Mouse (Mus musculus): ENCODE measurements at regions not wholly inside any gene's neighbourhood (a gene's known extent, or its start where the extent isn't known, plus 50 kb on each side); places are given as distances from the start of the nearest gene placed in this dataset.
"Not testable (repeated sequence)": the region's sequence is repeated elsewhere in the genome, so short reads cannot be mapped to it uniquely, and the experiment has no call there.

DNA sequence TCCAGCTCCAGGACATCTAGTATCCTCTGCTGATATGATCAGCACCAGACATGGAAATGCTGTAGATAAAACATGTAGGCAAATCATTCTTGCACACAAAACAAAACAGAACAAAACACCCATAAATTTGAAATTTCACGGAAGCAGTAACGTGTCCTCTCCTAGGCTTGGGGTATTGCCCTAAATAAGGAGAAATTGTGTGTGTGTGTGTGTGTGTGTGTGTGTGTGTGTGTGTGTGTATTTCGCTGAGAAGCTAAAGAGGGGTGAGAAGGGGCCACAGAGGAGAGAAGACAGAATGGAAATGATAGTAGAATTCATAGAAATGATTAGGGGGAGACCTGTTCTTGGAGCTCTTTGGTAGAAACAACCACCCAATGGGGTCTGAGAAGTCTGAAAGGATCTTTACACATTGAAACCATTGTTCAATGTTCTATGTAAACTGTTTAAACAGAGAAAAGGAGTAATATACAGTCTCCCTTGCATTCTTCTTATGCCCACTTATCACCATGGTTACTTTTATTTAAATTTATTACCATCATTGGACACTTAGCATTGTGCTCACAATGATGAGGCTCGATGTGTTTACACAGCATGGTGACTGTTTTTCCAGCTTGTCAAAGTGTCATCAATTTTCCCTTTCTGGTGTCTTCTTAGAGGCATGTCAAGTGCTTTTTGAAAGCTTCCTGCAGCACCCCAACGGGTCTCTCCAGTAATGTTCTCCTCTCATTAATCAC lies 317.3 kb upstream of the 4933412E24Rik start:
- no peak for DNase-seq (ENCODE audit: low spot score in 2 of 2)

DNA sequence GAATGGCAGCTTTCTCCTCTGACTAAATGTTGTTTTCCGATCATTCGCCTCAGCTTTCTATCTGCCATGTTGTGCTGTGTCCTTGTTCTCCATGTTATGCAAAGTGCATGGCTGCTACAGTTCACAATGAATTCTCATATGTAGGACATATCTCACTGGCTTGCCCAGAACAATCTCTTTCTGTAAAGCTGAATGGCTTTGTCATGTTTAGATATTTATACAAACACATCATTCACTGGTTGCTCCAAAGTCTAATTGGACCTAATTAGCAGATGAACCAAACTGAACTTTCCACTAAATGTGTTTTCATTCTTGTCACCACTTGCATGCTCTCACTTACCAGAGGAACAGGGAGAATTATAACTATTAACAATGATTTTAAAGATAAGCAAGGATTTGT lies 301.2 kb upstream of the 4933412E24Rik start:
- no peak for DNase-seq (ENCODE audit: low spot score in 2 of 2)

DNA sequence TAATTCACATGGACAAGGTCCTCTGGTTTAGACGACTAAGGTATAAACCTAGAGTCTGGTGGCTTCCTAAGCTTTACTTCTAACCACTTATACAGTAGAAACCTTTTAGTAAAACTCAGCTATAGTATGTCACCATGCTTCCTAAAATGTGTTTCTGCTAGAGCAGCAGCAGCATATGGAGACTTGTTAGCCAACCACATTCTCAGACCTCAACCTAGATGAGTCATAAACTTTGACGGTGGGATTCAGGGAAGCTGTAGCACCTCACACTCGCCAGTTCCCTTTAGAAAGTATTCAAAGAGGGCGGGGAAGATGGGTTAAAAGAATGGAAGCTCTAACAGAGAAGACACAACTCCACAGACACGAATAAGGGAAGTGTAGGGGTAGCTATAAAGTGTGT lies 298.8 kb upstream of the 4933412E24Rik start:
- DNase-seq (ENCODE audit: low spot score in 2 of 2), result no peak

DNA sequence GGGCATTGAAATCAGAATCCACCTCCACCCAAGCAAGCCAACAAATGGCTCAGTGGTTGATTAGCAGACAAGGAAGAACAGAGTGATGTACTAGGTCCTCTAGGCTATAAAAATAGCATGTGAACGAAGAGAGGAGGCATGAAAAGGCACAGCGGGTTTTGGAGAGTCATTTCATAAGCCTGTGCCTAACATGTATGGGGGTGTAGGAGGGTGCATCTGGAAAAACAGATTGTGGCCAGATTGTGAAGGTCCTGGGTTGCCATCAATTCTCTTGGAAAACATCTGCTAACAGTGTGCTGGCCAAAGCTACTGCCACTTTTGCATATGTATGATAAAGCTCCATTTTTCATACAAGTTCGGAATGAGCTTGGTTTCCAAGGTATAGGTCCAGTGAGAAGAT lies 293.5 kb upstream of the 4933412E24Rik start:
- DNase-seq (ENCODE audit: low spot score in 2 of 2), result no peak

DNA sequence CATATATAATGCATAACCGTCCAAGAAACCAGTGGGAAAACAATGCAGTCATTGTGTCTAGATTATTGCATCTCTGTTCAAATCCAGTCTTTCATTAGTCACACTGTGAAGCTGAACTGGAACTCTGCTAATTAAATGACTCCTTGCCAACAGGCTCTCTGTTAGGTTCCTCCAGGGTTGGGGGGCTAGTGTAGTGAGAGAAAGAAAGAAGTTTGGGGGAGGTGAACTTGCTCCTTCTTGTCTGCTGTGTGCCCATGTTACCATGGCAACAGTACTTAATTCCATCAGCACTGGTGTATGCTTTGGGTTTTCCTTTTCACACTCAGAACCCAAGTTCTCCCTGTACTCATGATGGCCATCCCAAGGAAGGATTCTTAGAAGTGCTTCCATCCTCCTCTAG lies 292.6 kb upstream of the 4933412E24Rik start:
- DNase-seq (ENCODE audit: low spot score in 2 of 2), result no peak

DNA sequence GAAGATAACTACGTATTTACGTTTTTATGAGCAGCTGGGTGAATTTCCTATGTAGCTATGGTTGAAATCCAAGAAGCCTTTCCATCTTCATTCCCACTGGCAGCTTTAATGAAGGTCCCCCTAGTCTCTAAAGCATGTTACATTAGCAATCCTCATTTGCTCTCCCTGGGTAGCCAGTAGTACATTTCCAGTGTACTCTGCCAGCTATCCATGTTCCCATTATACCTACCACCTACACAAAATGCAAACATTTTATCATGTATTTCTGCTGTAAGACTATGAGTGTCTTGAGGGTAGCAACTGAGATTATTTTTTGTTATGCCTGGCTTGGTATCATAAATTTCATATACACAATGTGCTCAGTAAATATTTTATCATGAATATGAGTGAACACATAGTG lies 291.7 kb upstream of the 4933412E24Rik start:
- no peak for DNase-seq (ENCODE audit: low spot score in 2 of 2)

DNA sequence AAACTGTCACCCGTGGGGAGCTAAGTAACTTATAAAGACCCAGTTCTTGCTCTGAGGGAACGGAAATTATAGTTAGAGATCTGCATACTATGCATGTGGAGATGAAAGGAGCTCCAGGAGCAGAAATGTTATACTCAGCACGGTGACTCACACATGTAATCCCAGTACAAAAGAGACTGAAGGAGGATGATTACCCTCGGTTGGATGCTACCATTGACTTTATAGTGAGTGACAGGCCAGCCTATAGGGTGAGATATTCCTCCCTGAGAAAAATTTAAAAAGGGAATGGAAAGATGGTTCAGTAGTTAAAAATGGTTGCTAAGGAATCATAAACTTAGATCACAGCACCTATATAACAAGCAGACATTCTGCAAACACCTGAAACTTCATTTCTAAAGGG lies 287.1 kb upstream of the 4933412E24Rik start:
- no peak for DNase-seq (ENCODE audit: low spot score in 2 of 2)

DNA sequence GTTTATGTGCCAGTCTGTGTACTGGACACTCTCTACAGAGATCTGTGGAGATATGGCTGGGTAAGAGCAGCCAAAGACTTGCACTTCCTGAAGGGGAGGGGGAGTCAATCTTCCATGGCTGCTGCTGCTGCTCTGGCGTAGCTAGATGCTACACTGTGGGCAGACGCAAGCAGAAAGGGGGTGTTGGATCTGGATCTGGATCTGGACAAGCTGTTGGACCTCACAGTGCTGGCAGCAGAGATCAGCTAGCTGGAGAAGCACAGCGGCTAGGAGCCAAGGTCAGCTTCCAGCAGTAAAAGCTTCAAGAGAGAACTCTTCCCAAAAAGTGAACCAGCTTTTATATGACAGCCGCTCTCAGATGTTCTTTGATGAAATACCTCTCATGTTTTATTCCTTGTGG lies 285.5 kb upstream of the 4933412E24Rik start:
- no peak for DNase-seq (ENCODE audit: low spot score in 2 of 2)

DNA sequence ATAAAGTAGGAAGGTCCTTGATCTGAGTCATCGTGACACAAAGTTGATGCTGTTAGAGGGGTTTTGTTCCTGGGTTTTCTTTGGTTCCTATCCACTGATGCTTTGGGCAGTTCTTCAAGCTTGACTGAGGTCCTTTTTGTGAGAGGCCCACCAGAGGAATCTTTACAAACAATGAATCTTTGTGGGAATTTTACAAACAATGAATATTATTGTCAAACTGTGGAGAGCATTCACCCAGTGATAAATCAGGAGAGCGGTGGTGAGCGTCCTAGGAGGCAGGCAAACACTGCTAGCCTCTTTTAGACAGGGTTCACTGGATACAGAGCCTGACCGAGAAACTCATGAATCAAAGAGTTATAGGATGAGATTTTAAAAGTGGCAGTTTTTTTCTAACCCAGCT lies 268.9 kb upstream of the 4933412E24Rik start:
- DNase-seq (ENCODE audit: low spot score in 2 of 2), result no peak

DNA sequence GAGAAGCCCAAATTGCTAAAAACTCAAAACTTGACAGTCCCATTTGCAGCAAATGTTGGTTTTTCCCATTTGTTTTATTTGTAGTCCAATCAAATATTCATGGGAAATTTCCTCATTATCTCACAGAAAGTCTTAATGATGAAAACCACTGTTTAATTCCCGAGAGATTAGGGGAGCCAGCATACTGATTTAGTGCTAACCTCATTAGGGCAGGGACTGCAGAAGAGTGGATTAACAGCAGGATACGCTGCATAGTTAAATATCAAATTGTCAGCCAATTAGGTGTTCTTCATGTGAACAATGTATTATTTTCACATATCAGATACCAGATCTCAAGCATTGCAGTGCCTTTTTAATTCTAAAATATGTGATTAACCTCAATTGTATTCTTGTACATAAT lies 264.0 kb upstream of the 4933412E24Rik start:
- no peak for DNase-seq (ENCODE audit: low spot score in 2 of 2)

DNA sequence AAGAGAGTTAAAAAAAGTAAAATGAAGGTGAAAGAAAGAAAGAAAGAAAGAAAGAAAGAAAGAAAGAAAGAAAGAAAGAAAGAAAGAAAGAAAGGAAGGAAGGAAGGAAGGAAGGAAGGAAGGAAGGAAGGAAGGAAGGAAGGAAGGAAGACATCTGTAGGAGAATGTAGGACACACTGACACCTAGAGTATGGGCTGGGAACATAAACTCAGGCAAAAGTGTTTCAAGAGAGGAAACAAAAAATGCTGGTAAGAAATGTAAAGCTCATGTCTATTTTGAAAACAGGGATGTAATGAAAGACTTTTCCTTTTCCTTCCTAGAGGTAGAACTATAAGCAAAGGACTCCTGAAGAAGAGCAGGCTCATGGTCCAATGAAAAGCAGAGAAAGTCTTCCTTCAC lies 237.2 kb upstream of the 4933412E24Rik start:
- not testable (repeated sequence) for DNase-seq (ENCODE audit: low spot score in 2 of 2)

DNA sequence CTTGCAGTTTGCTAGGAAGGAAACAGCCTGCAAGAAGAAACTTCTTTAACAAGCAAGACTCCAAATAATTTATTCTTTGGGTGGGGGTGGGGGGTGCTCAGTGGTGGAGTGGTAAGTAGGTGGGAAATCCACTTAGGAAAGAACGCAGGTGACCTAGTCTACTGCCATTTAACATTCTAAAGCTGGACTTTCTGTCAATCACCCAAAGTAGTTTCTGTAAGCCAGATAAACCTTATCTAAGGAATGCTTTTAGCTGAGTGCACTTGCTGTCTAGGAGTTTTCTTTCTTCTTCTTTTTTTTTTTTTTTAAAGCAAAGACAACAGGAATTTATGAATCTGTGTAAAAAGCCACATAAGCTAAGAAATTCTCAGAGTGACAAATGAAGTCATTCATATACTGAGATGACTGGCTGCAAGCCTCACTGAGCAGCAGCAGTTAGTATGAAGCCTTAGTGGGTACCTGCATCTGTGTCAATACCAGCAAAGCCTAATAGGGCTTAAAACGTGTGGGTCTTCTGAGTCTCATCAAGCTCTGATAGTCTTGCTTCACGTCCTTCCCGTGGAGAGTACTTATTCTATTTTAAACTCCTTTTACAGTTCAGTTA lies 210.0 kb upstream of the 4933412E24Rik start:
- no peak for DNase-seq (ENCODE audit: low spot score in 2 of 2)

DNA sequence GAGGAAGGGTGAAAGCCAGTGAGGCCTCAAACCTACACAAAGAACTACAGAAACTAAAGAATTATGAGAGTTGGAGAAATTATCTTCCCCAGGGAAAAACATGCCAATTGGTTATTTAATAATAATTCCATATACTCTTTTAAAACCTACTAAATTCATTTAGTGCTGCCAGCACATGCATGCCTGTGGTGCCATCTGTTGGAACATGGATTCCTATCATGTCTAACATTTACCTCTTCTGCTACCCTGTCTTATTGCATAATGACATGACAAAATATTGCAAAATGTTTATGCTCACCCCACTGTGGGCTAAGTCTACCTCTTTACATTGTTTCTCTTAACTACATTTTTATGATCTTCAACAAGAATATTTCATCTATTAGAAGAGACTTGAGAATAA lies 178.7 kb upstream of the 4933412E24Rik start:
- DNase-seq (ENCODE audit: low spot score in 2 of 2), result no peak

DNA sequence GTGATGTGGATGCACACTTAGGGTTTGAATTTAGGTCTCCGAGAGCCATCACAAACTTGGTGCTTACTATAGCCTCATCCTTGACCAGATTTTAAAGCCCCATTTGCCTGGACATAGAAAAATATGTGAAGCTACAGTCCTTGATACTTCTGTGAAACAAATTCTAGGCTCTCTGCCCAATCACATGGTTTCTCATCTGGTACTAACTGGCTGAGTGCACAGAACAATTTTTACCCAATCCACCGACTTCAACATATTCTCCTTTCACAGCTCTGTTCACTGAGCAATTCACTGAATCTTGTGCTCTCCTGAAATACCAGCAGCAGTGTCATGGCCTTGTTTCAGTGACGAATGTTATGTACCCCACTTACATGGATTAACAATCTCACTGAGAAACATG lies 176.7 kb upstream of the 4933412E24Rik start:
- DNase-seq (ENCODE audit: low spot score in 2 of 2), result no peak

DNA sequence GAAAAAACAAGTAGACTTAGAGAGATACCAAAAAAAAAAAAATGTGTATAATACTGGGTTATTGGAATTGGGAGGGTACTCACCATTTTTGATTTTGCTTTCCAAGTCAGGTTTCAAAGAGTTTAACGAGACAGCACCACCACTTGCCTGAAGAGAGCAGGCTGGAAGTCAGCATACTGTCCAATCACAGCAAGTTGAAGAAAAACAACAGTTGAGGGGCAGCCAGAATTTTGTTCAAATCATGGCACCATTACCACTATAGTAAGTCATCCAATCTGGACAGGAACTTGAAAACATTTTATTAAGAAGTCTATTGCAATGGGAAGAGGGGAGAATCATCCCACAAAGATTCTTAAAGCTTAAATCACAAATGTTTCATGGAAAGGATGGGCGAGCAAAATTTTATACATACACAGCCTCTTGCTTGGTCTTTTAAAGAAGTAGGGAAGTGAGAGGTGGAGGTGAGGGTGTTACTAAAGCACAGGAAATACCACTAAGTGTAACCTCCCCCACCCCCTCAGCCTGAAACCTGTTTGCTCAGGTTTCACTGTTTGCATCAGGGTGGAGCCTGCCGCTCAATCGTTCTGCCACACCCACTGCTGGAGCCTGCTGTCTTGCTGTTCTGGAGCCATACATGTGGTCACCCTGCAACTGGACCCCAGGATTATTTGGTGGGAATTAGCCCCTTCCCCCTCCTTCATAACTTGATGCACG lies 170.7 kb upstream of the 4933412E24Rik start:
- DNase-seq (ENCODE audit: low spot score in 2 of 2), result no peak

DNA sequence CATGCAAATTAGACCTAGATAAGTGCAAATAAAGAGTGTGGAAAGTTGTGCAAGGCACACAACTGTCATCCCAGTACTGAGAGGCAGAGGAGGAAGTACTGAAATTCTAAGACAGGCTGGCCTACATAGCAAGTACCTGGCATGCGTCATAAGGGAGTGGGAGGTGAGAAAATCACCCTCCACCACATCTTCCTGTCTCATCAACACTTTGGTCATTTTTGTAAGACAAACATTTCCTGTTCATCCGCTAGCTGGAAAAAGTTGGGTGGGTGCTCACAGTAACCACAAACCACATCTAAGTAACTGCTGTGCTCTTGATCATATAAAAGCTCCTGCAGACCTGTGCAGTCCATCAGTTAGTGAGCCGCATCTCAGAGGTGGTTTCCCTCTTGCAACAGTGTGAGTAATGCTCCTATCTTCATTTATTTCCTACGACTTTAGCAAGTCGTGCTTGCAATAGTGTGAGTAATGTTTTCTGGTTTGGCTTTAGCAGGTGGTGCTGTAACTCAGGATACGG lies 125.2 kb upstream of the 4933412E24Rik start:
- DNase-seq (ENCODE audit: low spot score in 2 of 2), result no peak

DNA sequence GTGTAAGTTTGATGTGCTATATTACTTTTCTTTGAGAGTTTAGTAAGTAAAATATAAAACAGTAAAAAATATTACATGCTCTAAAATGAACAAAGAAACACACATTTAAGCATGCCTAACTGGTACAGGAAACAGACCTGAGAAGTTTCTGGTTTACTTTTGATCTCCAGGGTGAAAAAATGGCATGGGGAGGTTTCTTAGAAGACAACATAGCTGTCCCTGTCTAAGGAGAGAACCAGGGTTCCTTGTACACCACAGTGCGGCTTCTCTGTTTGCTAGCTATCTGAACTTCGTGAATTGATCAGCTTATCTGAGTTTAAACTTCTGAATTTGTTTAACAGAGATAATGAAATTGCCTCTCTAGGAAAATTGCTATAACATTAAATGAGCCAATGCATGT lies 120.3 kb upstream of the 4933412E24Rik start:
- no peak for DNase-seq (ENCODE audit: low spot score in 2 of 2)

DNA sequence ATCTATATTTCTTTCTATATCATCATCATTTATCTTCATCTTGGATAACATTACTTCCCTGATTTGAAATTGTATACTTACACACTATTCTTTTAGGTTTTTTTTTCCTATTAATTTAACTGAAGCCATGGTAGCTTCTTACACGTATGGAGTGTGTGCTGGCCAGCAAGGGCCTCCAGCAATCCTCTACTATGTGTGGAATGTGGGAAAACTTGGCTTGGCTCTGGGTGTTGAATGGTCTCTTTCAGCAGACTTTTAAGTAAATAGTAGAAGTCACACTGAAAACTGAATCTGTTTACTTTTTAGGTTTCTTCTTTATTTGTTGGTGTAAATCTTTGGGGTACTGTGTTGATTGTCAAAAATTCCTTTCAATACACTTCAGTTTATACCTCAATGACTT lies 118.1 kb upstream of the 4933412E24Rik start:
- no peak for DNase-seq (ENCODE audit: low spot score in 2 of 2)

DNA sequence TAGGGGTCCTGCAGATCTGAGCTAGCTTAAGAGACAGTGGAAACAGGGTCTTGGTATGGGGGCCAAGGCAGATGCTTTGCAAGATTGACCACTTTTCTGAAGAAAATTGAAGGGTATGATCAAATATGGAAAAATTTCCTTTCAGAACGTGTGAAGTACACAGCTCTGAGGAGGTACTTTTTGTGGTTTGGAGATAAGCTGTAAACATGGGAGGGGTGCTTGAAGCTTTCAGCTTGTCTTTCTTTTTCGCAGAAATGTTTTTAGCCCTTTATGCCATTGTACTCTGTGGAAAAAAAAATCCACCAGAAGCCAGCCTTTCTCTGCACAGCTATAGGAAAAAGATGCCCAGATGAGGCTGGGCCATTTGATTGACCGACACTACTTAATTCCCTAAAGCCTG lies 116.3 kb upstream of the 4933412E24Rik start:
- no peak for DNase-seq (ENCODE audit: low spot score in 2 of 2)

DNA sequence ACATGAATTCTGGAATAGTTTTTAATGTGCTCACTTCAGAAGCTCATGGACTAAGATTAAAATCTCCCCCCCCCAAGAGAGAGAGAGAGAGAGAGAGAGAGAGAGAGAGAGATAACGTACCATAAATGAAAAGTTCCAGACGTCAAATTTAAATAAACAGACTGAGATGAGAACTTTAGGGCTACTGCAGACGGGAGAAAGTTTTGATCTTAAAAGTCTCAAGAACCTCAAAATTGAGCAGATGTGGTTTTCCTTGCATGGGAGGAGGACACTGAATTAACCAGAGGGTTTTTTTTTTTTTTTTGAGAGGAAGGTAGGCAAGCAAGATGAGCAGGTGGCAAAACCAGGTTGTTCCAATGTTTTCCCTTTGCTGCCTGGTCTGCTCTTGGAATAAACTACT lies 108.0 kb upstream of the 4933412E24Rik start:
- no peak for DNase-seq (ENCODE audit: low spot score in 2 of 2)

DNA sequence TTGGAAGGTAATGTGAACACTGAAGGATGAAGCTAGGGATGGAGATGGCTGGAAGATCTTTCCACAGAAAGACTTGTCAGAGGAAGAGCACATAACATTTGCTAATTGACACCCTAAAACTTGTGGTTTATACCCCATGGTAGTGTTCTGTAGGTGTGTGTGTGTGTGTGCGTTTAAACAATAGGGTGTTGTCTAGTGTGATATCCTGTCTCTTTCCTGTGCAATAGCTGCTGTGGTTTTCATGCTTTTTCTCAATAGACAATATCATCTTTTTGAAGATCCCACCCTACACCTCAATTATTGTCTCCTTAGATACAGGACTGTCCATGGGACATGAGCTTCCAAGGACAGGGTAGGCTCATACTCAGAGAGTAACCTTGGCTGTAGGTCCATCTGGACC lies 103.5 kb upstream of the 4933412E24Rik start:
- no peak for DNase-seq (ENCODE audit: low spot score in 2 of 2)

DNA sequence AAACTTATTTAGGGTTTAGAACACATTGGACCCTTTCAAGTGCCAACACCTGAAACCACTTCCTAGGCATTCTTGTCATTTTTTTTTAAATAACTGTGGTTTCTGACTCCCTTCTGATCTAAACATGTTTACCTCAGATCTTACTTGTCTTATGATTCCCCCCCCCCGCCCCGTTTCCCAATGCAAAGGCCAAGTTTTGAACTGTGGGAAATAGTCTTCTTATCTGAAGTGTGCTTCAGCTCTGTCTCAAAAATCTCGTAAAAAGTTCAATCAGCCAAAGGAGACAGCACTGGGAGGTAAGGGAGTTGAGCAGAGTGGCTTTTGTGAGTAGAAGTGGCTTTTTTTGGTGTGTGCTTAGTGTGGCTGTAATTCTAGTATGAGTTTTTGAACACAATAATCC lies 95.5 kb upstream of the 4933412E24Rik start:
- DNase-seq (ENCODE audit: low spot score in 2 of 2), result no peak

Data from adrenal gland, postnatal 4 days (tissue).